Mouse (Mus musculus): ENCODE measurements around the gene Iqcf3.

- TF ChIP-seq CTCF (IDR thresholded peaks at IDR 0.05) (no peak), EP300 (IDR thresholded peaks at IDR 0.05; ENCODE audit: insufficient read depth, low read depth, low read length) (no peak)
Measured at GRCm38 (mm10) chr9:106475663-106476001, 85.8 kb downstream of the Iqcf3 start, which contains the start of gene Rrp9.
